Mouse (Mus musculus) spleen, adult 10 weeks (tissue): ENCODE results near the gene Irf2bpl. TPM values are rescaled to one million over a fixed set of nuclear protein-coding genes. Genes with fewer than 3 reads are reported as not detected.

ENCODE experiments used
- polyA plus RNA-seq: library from polyadenylated mRNA; stranded (reverse); fragments of 350-450 nt; fragmentation: Illumina TruSeq; extraction: RNeasy Lipid Tissue Mini Kit (QIAGEN cat#74804); gene quantifications from one replicate; pipeline ENCODE4 v1.2.3, GENCODE M21; 2015; ENCODE audit warnings: low replicate concordance; ENCODE audit not compliant: insufficient read depth

Gene Irf2bpl
- 16.2 TPM for polyA plus RNA-seq

GRCm38 (mm10) chr12:86884197-86885058 lies at the start of gene Irf2bpl:
Gene Irf2bpl (minus strand): TSS chr12:86884798.

Other genes starting within 250 kb of the Irf2bpl start
- gene Vash1, start 206.1 kb downstream of the Irf2bpl start, polyA plus RNA-seq, result 0.08 TPM
- 7.7 TPM for gene Angel1, start 158.3 kb downstream of the Irf2bpl start, polyA plus RNA-seq
- gene Lrrc74a, start 150.4 kb downstream of the Irf2bpl start, polyA plus RNA-seq, result not detected
- gene Cipc, start 62.2 kb upstream of the Irf2bpl start, polyA plus RNA-seq, result 28.1 TPM
- not detected for gene Zdhhc22, start 105.6 kb upstream of the Irf2bpl start, polyA plus RNA-seq
- gene Tmem63c, start 136.5 kb upstream of the Irf2bpl start, polyA plus RNA-seq, result 0.70 TPM
- gene Ngb, start 217.7 kb upstream of the Irf2bpl start, polyA plus RNA-seq, result 0.23 TPM